Mouse (Mus musculus): ENCODE data around the gene Zfp827.

DNA sequence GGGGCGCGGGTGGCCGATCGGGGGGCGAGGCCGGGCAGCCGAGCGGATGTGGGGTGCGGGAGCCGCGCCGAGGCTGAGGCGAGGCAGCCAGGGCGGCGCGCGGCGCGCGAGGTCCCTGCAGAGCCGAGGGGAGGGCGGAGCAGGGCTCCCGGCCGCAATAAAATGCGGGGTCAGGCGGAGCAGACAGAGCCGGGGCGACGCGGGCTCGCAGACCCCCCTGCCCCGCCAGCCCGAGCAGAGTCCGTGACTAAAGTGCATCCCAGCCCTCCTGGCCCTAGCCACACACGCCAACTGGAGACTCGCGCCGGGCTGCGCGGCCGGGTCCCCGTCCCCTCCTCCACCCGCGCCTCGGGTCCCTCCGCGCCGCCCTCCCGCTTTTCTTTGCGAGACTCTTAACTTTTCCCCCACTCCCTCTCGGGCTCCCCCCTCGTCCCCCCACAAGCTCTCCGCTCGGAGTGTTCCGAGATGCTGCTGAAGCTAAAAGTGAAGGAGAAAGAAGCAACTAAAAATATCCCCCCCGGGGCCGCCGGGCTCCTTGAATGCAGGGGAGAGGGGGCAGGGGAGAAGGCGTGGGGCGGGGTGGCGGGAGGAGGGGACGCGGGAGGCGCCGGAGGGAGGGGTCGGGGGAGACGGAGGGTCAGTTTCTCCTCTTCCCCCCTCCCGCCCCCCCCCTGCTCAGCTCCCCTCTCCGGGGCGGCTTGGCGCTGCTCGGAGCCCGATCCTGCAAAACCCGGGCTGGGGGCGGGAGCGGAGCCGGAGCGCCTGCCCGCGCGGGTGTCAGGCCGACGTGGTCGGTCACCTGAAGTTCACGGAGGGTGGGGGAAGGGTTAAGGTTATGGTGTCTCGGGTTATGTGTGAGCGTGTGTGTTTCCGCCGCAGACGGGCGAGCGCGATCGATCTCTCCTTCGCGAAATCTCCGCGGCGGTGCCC is 1.4 kb downstream of the Zfp827 start:
- TF ChIP-seq CTCF (IDR thresholded peaks at IDR 0.05; ENCODE audit: low read depth) (no peak), EP300 (optimal IDR thresholded peaks at IDR 0.05) (no peak)
